Mouse (Mus musculus): ENCODE measurements around the gene Fstl4. TPM values are rescaled to one million over a fixed set of nuclear protein-coding genes. Genes with fewer than 3 reads are reported as not detected.

Fstl4 gene
- total and polyA plus RNA-seq, 3 experiments = 1.5 to 4.0 (median 3.0) TPM

- Histone ChIP-seq H3K9ac (ENCODE audit: low read depth, low read length) (no peak overlapping the region), H3K79me2 (replicated peaks; ENCODE audit: control insufficient read depth, insufficient read depth, low read length) (no peaks in the 10 kb centered on the region), H3K27me3 (ENCODE audit: control insufficient read depth, insufficient read depth, low read length) (no peaks in the 10 kb centered on the region), H3K4me3 (no peak overlapping the region), H3K4me1 (ENCODE audit: control insufficient read depth, insufficient read depth, low read length) (no peaks in the 10 kb centered on the region), H3K27ac (no peak overlapping the region), H3K36me3 (ENCODE audit: control insufficient read depth, insufficient read depth, low read length) (no peaks in the 10 kb centered on the region)
- no peak for DNase-seq
- 73% methylated on average over 9 of the region's 9 CpGs for WGBS
- intact Hi-C loops (cut with DNase I) = no loop called here
- TF ChIP-seq CTCF (IDR thresholded peaks at IDR 0.05) = no peak
- TF ChIP-seq POLR2A (IDR thresholded peaks at IDR 0.05; ENCODE audit: insufficient read depth, low read depth, low read length) = no peak
- TF ChIP-seq EP300 (IDR thresholded peaks at IDR 0.05; ENCODE audit: insufficient read depth, low read depth, low read length) = no peak
Measured at GRCm38 (mm10) chr11:52968809-52969208, 204.4 kb downstream of the Fstl4 start.

GRCm38 (mm10) chr11:52970396-52970795, 206.0 kb downstream of the Fstl4 start:
- H3K36me3 ChIP-seq (ENCODE audit: control insufficient read depth, insufficient read depth, low read length) = no peaks in the 10 kb centered on the region
- H3K27ac ChIP-seq = peak overlapping the region; percentile 67
- no peaks in the 10 kb centered on the region for H3K4me1 ChIP-seq (ENCODE audit: control insufficient read depth, insufficient read depth, low read length)
- H3K4me3 ChIP-seq = no peak overlapping the region
- TF ChIP-seq POLR2A (IDR thresholded peaks at IDR 0.05; ENCODE audit: insufficient read depth, low read depth, low read length) (no peak), EP300 (IDR thresholded peaks at IDR 0.05; ENCODE audit: insufficient read depth, low read depth, low read length) (0 out of 2 replicates have a peak, but pooled peaks have one; percentile 47), CTCF (IDR thresholded peaks at IDR 0.05) (no peak)
- H3K9ac ChIP-seq (ENCODE audit: low read depth, low read length) = no peak overlapping the region
- peak; percentile 25 to 66 for DNase-seq
- 63% methylated on average over 6 of the region's 6 CpGs for WGBS
- H3K79me2 ChIP-seq (replicated peaks; ENCODE audit: control insufficient read depth, insufficient read depth, low read length) = no peaks in the 10 kb centered on the region
- no peaks in the 10 kb centered on the region for H3K27me3 ChIP-seq (ENCODE audit: control insufficient read depth, insufficient read depth, low read length)
- intact Hi-C loops (cut with DNase I) = no loop called here

- Histone ChIP-seq H3K9ac (ENCODE audit: low read depth, low read length) (no peak overlapping the region), H3K27me3 (ENCODE audit: control insufficient read depth, insufficient read depth, low read length) (no peaks in the 10 kb centered on the region), H3K36me3 (ENCODE audit: control insufficient read depth, insufficient read depth, low read length) (no peaks in the 10 kb centered on the region), H3K27ac (no peak overlapping the region), H3K4me1 (ENCODE audit: control insufficient read depth, insufficient read depth, low read length) (no peaks in the 10 kb centered on the region), H3K4me3 (no peak overlapping the region), H3K79me2 (replicated peaks; ENCODE audit: control insufficient read depth, insufficient read depth, low read length) (no peaks in the 10 kb centered on the region)
- TF ChIP-seq EP300 (IDR thresholded peaks at IDR 0.05; ENCODE audit: insufficient read depth, low read depth, low read length) (no peak), CTCF (IDR thresholded peaks at IDR 0.05) (no peak), POLR2A (IDR thresholded peaks at IDR 0.05; ENCODE audit: insufficient read depth, low read depth, low read length) (no peak)
- intact Hi-C loops (cut with DNase I) = no loop called here
- no peak for DNase-seq
- WGBS = 75% methylated on average over 8 of the region's 8 CpGs
Measured at GRCm38 (mm10) chr11:52986986-52987385, 222.6 kb downstream of the Fstl4 start.

GRCm38 (mm10) chr11:52994688-52995087, 230.3 kb downstream of the Fstl4 start:
- DNase-seq = no peak
- Histone ChIP-seq H3K9ac (ENCODE audit: low read depth, low read length) (no peak overlapping the region), H3K27me3 (ENCODE audit: control insufficient read depth, insufficient read depth, low read length) (no peaks in the 10 kb centered on the region), H3K4me1 (ENCODE audit: control insufficient read depth, insufficient read depth, low read length) (no peaks in the 10 kb centered on the region), H3K79me2 (replicated peaks; ENCODE audit: control insufficient read depth, insufficient read depth, low read length) (no peaks in the 10 kb centered on the region), H3K27ac (no peak overlapping the region), H3K4me3 (no peak overlapping the region), H3K36me3 (ENCODE audit: control insufficient read depth, insufficient read depth, low read length) (no peaks in the 10 kb centered on the region)
- TF ChIP-seq EP300 (IDR thresholded peaks at IDR 0.05; ENCODE audit: insufficient read depth, low read depth, low read length) (no peak), CTCF (IDR thresholded peaks at IDR 0.05) (no peak)
- WGBS = 89% methylated on average over 5 of the region's 5 CpGs
- intact Hi-C loops (cut with DNase I) = no loop called here

- WGBS = 82% methylated on average over 16 of the region's 16 CpGs
- no peak overlapping the region for H3K27ac ChIP-seq
- intact Hi-C loops (cut with DNase I) = no loop called here
Measured at GRCm38 (mm10) chr11:52996434-52997093, 232.1 kb downstream of the Fstl4 start.

GRCm38 (mm10) chr11:52997421-52997820, 233.0 kb downstream of the Fstl4 start:
- no peak for TF ChIP-seq CTCF (IDR thresholded peaks at IDR 0.05)
- no peak for TF ChIP-seq EP300 (IDR thresholded peaks at IDR 0.05; ENCODE audit: insufficient read depth, low read depth, low read length)
- TF ChIP-seq POLR2A (IDR thresholded peaks at IDR 0.05; ENCODE audit: insufficient read depth, low read depth, low read length) = no peak
- Histone ChIP-seq H3K27ac (no peak overlapping the region), H3K79me2 (replicated peaks; ENCODE audit: control insufficient read depth, insufficient read depth, low read length) (no peaks in the 10 kb centered on the region), H3K36me3 (ENCODE audit: control insufficient read depth, insufficient read depth, low read length) (no peaks in the 10 kb centered on the region), H3K27me3 (ENCODE audit: control insufficient read depth, insufficient read depth, low read length) (no peaks in the 10 kb centered on the region), H3K9ac (ENCODE audit: low read depth, low read length) (no peak overlapping the region), H3K4me3 (no peak overlapping the region), H3K4me1 (ENCODE audit: control insufficient read depth, insufficient read depth, low read length) (no peaks in the 10 kb centered on the region)
- intact Hi-C loops (cut with DNase I) = no loop called here
- 37% methylated on average over 4 of the region's 4 CpGs for WGBS
- DNase-seq = no peak

More at GRCm38 (mm10) chr11:52996434-52997093, 232.1 kb downstream of the Fstl4 start:
- no peaks in the 10 kb centered on the region for H3K36me3 ChIP-seq (ENCODE audit: control insufficient read depth, insufficient read depth, low read length)
- no peak for TF ChIP-seq CTCF (IDR thresholded peaks at IDR 0.05)
- no peak for TF ChIP-seq POLR2A (IDR thresholded peaks at IDR 0.05; ENCODE audit: insufficient read depth, low read depth, low read length)
- H3K4me3 ChIP-seq = no peak overlapping the region
- no peaks in the 10 kb centered on the region for H3K4me1 ChIP-seq (ENCODE audit: control insufficient read depth, insufficient read depth, low read length)
- no peaks in the 10 kb centered on the region for H3K27me3 ChIP-seq (ENCODE audit: control insufficient read depth, insufficient read depth, low read length)
- H3K79me2 ChIP-seq (replicated peaks; ENCODE audit: control insufficient read depth, insufficient read depth, low read length) = no peaks in the 10 kb centered on the region
- no peak for DNase-seq
- no peak overlapping the region for H3K9ac ChIP-seq (ENCODE audit: low read depth, low read length)
